Comparison of ENCODE assay signal across 10 mouse cellular contexts in genomic region chr6:126560036-126560435, GRCm38 (mm10). TPM values are rescaled to one million over a fixed set of nuclear protein-coding genes. Genes with fewer than 3 reads are reported as not detected.
A peak's percentile ranks its signal among the peaks of the same experiment; 100 is the strongest.
DNase-seq lines count a peak whose midpoint lies in the region; ATAC-seq and TF ChIP-seq lines count a peak whose summit lies in the region.
"Had no signal": no experiment of that assay in that cellular context is flagged by ENCODE, and none has a peak within 500 bp of the region (broad histone marks: within the 10 kb centered on the region; RNA-seq: fewer than 3 reads in every experiment).

No protein-coding gene starts in this region.

- H3K9ac ChIP-seq in intestine, embryonic 15.5 days, result no peak overlapping the region
- H3K9ac ChIP-seq in intestine, postnatal 0 days (ENCODE audit: low read depth, low read length), result no peak overlapping the region
- no peak overlapping the region for H3K9ac ChIP-seq in forebrain, embryonic 11.5 days (ENCODE audit: low read length)
- no peak overlapping the region for H3K9ac ChIP-seq in midbrain, embryonic 12.5 days (replicated peaks)
- H3K9ac ChIP-seq: liver, embryonic 14.5 days; neural tube, embryonic 12.5 days had no signal

- H3K4me2 ChIP-seq in intestine, embryonic 15.5 days (replicated peaks), result no peak overlapping the region
- no peak overlapping the region for H3K4me2 ChIP-seq in intestine, postnatal 0 days (replicated peaks; ENCODE audit: low read depth)
- no peak overlapping the region for H3K4me2 ChIP-seq in forebrain, embryonic 11.5 days (ENCODE audit: low read depth, low read length, severe bottlenecking)
- no peak overlapping the region for H3K4me2 ChIP-seq in midbrain, embryonic 12.5 days (replicated peaks)
- H3K4me2 ChIP-seq: neural tube, embryonic 12.5 days had no signal

- DNase-seq in brain, embryonic 14.5 days (ENCODE audit: low read depth), result peak; percentile 90
- no peak for DNase-seq in forebrain, embryonic 11.5 days (ENCODE audit: low spot score)
- DNase-seq in right cerebral cortex, adult 18-20 months, result no peak
- DNase-seq in left cerebral cortex, postnatal 10 days (ENCODE audit: extremely low spot score in 1 of 2, low spot score in 2 of 2), result no peak

- 42% methylated on average over 8 of the region's 8 CpGs for WGBS in intestine, embryonic 15.5 days
- WGBS in intestine, postnatal 0 days, result 28% methylated on average over 8 of the region's 8 CpGs
- WGBS in forebrain, embryonic 11.5 days, result 24% methylated on average over 8 of the region's 8 CpGs
- 29% methylated on average over 8 of the region's 8 CpGs for WGBS in midbrain, embryonic 12.5 days

- no peak overlapping the region for H3K27ac ChIP-seq in intestine, embryonic 15.5 days
- no peak overlapping the region for H3K27ac ChIP-seq in intestine, postnatal 0 days (ENCODE audit: low read depth, low read length)
- peak overlapping the region; percentile 53 for H3K27ac ChIP-seq in forebrain, embryonic 11.5 days (ENCODE audit: low read depth, low read length)
- peak overlapping the region; percentile 10 for H3K27ac ChIP-seq in midbrain, embryonic 12.5 days (replicated peaks)
- H3K27ac ChIP-seq: liver, embryonic 14.5 days had no signal

- H3K4me3 ChIP-seq in intestine, embryonic 15.5 days (replicated peaks), result no peak overlapping the region
- no peak overlapping the region for H3K4me3 ChIP-seq in intestine, postnatal 0 days (ENCODE audit: low read depth, low read length)
- no peak overlapping the region for H3K4me3 ChIP-seq in forebrain, embryonic 11.5 days (ENCODE audit: low read depth, low read length)
- no peak overlapping the region for H3K4me3 ChIP-seq in midbrain, embryonic 12.5 days
- H3K4me3 ChIP-seq: erythroblast, embryonic 14.5 days; neural tube, embryonic 12.5 days had no signal

- TF ChIP-seq CTCF in intestine, postnatal 0 days (IDR thresholded peaks at IDR 0.05; ENCODE audit: low read depth), result no peak
- no peak for TF ChIP-seq CTCF in brain, embryonic 14.5 days (IDR thresholded peaks at IDR 0.05; ENCODE audit: borderline replicate concordance, extremely low read depth, insufficient read depth, insufficient read length)

- intact Hi-C loops in left cerebral cortex, postnatal 10 days (cut with DNase I), result loop anchor here (5.0 kb wide), 1 partner anchor 87 kb away; the partner anchor contains the start of gene Kcna1

- H3K36me3 ChIP-seq in intestine, embryonic 15.5 days, result no peaks in the 10 kb centered on the region
- H3K36me3 ChIP-seq in intestine, postnatal 0 days (ENCODE audit: control insufficient read depth, insufficient read depth), result no peaks in the 10 kb centered on the region
- H3K36me3 ChIP-seq in forebrain, embryonic 11.5 days (ENCODE audit: control insufficient read depth, insufficient read depth, low read length), result no peaks in the 10 kb centered on the region
- H3K36me3 ChIP-seq in midbrain, embryonic 12.5 days, result no peaks in the 10 kb centered on the region
- H3K36me3 ChIP-seq: neural tube, embryonic 12.5 days had no signal

- no peaks in the 10 kb centered on the region; the same call in 1 of the 2 replicates for H3K4me1 ChIP-seq in intestine, embryonic 15.5 days (replicated peaks)
- 0 out of 2 replicates have a peak, but pooled peaks cover 6% of the 10 kb centered on the region for H3K4me1 ChIP-seq in intestine, postnatal 0 days (replicated peaks; ENCODE audit: control insufficient read depth, insufficient read depth, low read length)
- H3K4me1 ChIP-seq in forebrain, embryonic 11.5 days (replicated peaks; ENCODE audit: control insufficient read depth, insufficient read depth, low read length), result peaks cover 2% of the 10 kb centered on the region; the same call in 1 of the 2 replicates
- H3K4me1 ChIP-seq in midbrain, embryonic 12.5 days, result peaks cover 11% of the 10 kb centered on the region; the same call in 1 of the 2 replicates

- no peak for TF ChIP-seq POLR2A in brain, embryonic 14.5 days (IDR thresholded peaks at IDR 0.05; ENCODE audit: borderline replicate concordance, extremely low read depth, insufficient read depth, insufficient read length, poor library complexity, severe bottlenecking)

- ATAC-seq in intestine, embryonic 15.5 days, result peak; percentile 42; the same call in 1 of the 2 replicates
- no peak for ATAC-seq in intestine, postnatal 0 days
- no peak for ATAC-seq in forebrain, embryonic 11.5 days (replicated peaks; ENCODE audit: low FRiP score)
- ATAC-seq in midbrain, embryonic 12.5 days (ENCODE audit: low FRiP score, low read depth), result peak; percentile 35; the same call in 1 of the 2 replicates

- H3K27me3 ChIP-seq in intestine, embryonic 15.5 days (replicated peaks), result no peaks in the 10 kb centered on the region
- H3K27me3 ChIP-seq in intestine, postnatal 0 days (replicated peaks; ENCODE audit: control insufficient read depth, insufficient read depth, low read length), result no peaks in the 10 kb centered on the region
- no peaks in the 10 kb centered on the region for H3K27me3 ChIP-seq in forebrain, embryonic 11.5 days (ENCODE audit: control insufficient read depth, insufficient read depth, low read length)
- 0 out of 2 replicates have a peak, but pooled peaks cover 6% of the 10 kb centered on the region for H3K27me3 ChIP-seq in midbrain, embryonic 12.5 days
- H3K27me3 ChIP-seq: neural tube, embryonic 12.5 days had no signal

- H3K9me3 ChIP-seq in intestine, embryonic 15.5 days, result no peaks in the 10 kb centered on the region
- no peaks in the 10 kb centered on the region for H3K9me3 ChIP-seq in intestine, postnatal 0 days (ENCODE audit: control insufficient read depth)
- no peaks in the 10 kb centered on the region for H3K9me3 ChIP-seq in forebrain, embryonic 11.5 days (ENCODE audit: control insufficient read depth, low read length)
- H3K9me3 ChIP-seq in midbrain, embryonic 12.5 days, result no peaks in the 10 kb centered on the region
- H3K9me3 ChIP-seq: neural tube, embryonic 12.5 days had no signal

RNA-seq across cellular contexts. Expression of gene Kcna5, which starts 24.8 kb away (rescaled TPM):
- polyA plus RNA-seq in intestine, embryonic 15.5 days (2015; fragmentation: Nextera tagmentation; extraction: Ambion mirVana), result 7.5 and 8.2 TPM in 2 replicates
- polyA plus RNA-seq in intestine, postnatal 0 days (2015; fragmentation: Nextera tagmentation; extraction: Ambion mirVana), result 1.6 and 2.4 TPM in 2 replicates
- polyA plus RNA-seq in brain, embryonic 14.5 days (2012; rRNA removed), result 2.0 and 2.3 TPM in 2 replicates
- polyA plus RNA-seq in forebrain, embryonic 11.5 days (2014; fragmentation: Nextera tagmentation; extraction: Ambion mirVana), result 1.3 and 1.8 TPM in 2 replicates
- polyA plus RNA-seq in midbrain, embryonic 12.5 days (2016; fragmentation: Nextera tagmentation; extraction: Ambion mirVana), result 2.4 and 5.7 TPM in 2 replicates
- 1 to 10 TPM; 2.9 to 4.3 TPM for total RNA-seq in left cerebral cortex, postnatal 10 days (2021)
- polyA plus RNA-seq: erythroblast, embryonic 14.5 days had no signal

Comparison
In these comparisons a context has a peak if more than half of its experiments do, and no peak if none do; other contexts are left out.
1. ATAC-seq: peak in intestine, embryonic 15.5 days (single experiment) and midbrain, embryonic 12.5 days (single experiment); none in intestine, postnatal 0 days (single experiment) and forebrain, embryonic 11.5 days (single experiment).
2. H3K27ac ChIP-seq: peak in forebrain, embryonic 11.5 days (single experiment) and midbrain, embryonic 12.5 days (single experiment); none in intestine, embryonic 15.5 days (single experiment) and intestine, postnatal 0 days (single experiment).